Mouse (Mus musculus) kidney, embryonic 14.5 days (tissue): Measurements from ENCODE around the gene Slc7a5. TPM values are rescaled to one million over a fixed set of nuclear protein-coding genes. Genes with fewer than 3 reads are reported as not detected.

Experiments
- ATAC-seq: fragments of 200-750 bp; cut with Nextera tagmentation; 2 replicates; pipeline ENCODE4 v1.8.0; 2017; ENCODE audit warnings: moderate number of reproducible peaks, mild to moderate bottlenecking, moderate TSS enrichment, moderate library complexity; ENCODE audit not compliant: low FRiP score, low TSS enrichment
- H3K27ac ChIP-seq: fragments of 300-500 bp; sonication (generic); 2 replicates; pipeline ENCODE4 v1.5.1; 2014; ENCODE audit warnings: low read depth, mild to moderate bottlenecking, low read length, moderate library complexity, mixed read lengths
- H3K27me3 ChIP-seq: fragments of 300-500 bp; sonication (generic); 2 replicates; pipeline ENCODE4 v1.6.1; 2014; ENCODE audit warnings: mild to moderate bottlenecking, low read length; ENCODE audit not compliant: control insufficient read depth, insufficient read depth
- H3K36me3 ChIP-seq: fragments of 300-500 bp; sonication (generic); 2 replicates; pipeline ENCODE4 v1.6.1; 2014; ENCODE audit warnings: low read length, mixed read lengths; ENCODE audit not compliant: control insufficient read depth, insufficient read depth
- H3K4me1 ChIP-seq: fragments of 300-500 bp; sonication (generic); 2 replicates; pipeline ENCODE4 v1.6.1; 2014; ENCODE audit warnings: low read length, mixed read lengths; ENCODE audit not compliant: control insufficient read depth, insufficient read depth
- H3K4me2 ChIP-seq: fragments of 300-500 bp; sonication (generic); replicated peaks from 2 replicates; pipeline ENCODE4 v1.6.1; 2014; ENCODE audit warnings: low read depth, mild to moderate bottlenecking, low read length
- H3K4me3 ChIP-seq: fragments of 300-500 bp; sonication (generic); 2 replicates; pipeline ENCODE4 v1.5.1; 2014; ENCODE audit warnings: mild to moderate bottlenecking, low read length
- H3K9ac ChIP-seq: fragments of 300-500 bp; sonication (generic); 2 replicates; pipeline ENCODE4 v1.6.1; 2014; ENCODE audit warnings: low read depth, mild to moderate bottlenecking, low read length, moderate library complexity
- H3K9me3 ChIP-seq: fragments of 300-500 bp; sonication (generic); 2 replicates; pipeline ENCODE4 v1.6.1; 2016; ENCODE audit warnings: low read length; ENCODE audit not compliant: control insufficient read depth
- WGBS: fragments of 180-500 bp; shearing (Covaris S2); extraction: QIAGEN DNeasy Blood & Tissue Kit; methylation state at CpG from one replicate; pipeline ENCODE4 v1.1.7; 2014; 5-methylcytosine and 5-hydroxymethylcytosine counted together
- polyA plus RNA-seq: library from polyadenylated mRNA; unstranded; fragments of >200 nt; fragmentation: Nextera tagmentation; extraction: Ambion mirVana; gene quantifications from 2 replicates; pipeline ENCODE4 v1.2.1, GENCODE M21; 2014

The Slc7a5 gene
- polyA plus RNA-seq = 16.8 and 25.9 TPM in 2 replicates

GRCm38 (mm10) chr8:121907587-121908248 lies at the start of gene Slc7a5:
TSS of gene Slc7a5 (minus strand) at chr8:121907694.
- Histone ChIP-seq H3K4me2 (peak within 1 kb of the TSS; percentile 97), H3K9ac (peak within 1 kb of the TSS; percentile 73), H3K27ac (no peak within 1 kb of the TSS), H3K36me3 (no peaks in the 10 kb centered on the region), H3K27me3 (no peaks in the 10 kb centered on the region), H3K4me3 (peak within 1 kb of the TSS; percentile 80), H3K4me1 (peaks cover 25% of the 10 kb centered on the region), H3K9me3 (no peaks in the 10 kb centered on the region)
- peak; percentile 92 for ATAC-seq
- WGBS = under 1% methylated on average over 44 of the region's 61 CpGs

GRCm38 (mm10) chr8:121955825-121956500 lies 48.5 kb upstream of the Slc7a5 start:
- H3K4me2 ChIP-seq = no peak overlapping the region
- no peak for ATAC-seq
- H3K27me3 ChIP-seq = no peaks in the 10 kb centered on the region
- H3K4me1 ChIP-seq = peaks cover 31% of the 10 kb centered on the region
- WGBS = 55% methylated on average over 1 of the region's 1 CpGs
- no peak overlapping the region for H3K9ac ChIP-seq
- H3K36me3 ChIP-seq = peaks cover 28% of the 10 kb centered on the region
- H3K9me3 ChIP-seq = no peaks in the 10 kb centered on the region
- no peak overlapping the region for H3K4me3 ChIP-seq
- no peak overlapping the region for H3K27ac ChIP-seq

GRCm38 (mm10) chr8:121954981-121955555 lies 47.6 kb upstream of the Slc7a5 start:
- no peaks in the 10 kb centered on the region for H3K9me3 ChIP-seq
- 71% methylated on average over 10 of the region's 10 CpGs for WGBS
- peaks cover 31% of the 10 kb centered on the region for H3K4me1 ChIP-seq
- no peak overlapping the region for H3K9ac ChIP-seq
- H3K36me3 ChIP-seq = peaks cover 28% of the 10 kb centered on the region
- no peak overlapping the region for H3K4me2 ChIP-seq
- H3K27ac ChIP-seq = no peak overlapping the region
- no peak overlapping the region for H3K4me3 ChIP-seq
- no peaks in the 10 kb centered on the region for H3K27me3 ChIP-seq
- no peak for ATAC-seq

DNA sequence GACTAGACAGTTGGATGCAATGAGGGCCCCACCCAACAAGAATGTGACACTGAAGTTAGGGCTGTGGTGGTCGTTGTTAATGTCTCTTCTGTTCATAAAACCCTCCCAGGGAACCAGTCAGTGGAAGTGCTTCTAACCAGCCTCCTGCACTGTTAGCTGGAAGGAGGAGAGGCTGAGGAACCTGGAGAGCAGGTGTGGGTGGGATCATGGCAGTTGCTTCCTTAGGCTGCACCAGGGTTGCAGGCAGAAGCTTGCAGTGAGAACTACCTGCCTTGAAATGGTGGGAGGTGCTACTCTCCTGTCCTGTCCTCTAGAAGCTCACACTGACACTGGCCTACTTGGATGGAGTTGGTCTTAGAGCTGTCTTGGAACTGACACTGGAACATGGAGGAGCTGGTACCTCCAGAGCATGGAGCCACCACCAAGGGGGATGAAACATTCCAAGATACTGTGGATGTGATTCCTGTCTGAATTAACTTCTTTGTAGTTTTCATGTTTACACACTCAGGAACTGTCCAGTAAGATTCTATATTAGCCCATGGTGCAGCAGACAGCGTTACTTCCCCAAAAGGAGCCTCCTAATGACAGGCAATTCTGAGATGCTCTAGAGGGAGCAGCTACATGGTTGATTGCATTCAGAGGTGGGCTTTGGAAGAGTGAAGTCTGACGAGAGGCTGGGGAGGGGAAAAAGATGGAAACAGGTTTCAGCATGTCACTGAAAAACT lies 46.5 kb upstream of the Slc7a5 start:
- no peaks in the 10 kb centered on the region for H3K27me3 ChIP-seq
- no peak overlapping the region for H3K4me3 ChIP-seq
- no peak for ATAC-seq
- H3K27ac ChIP-seq = no peak overlapping the region
- no peaks in the 10 kb centered on the region for H3K9me3 ChIP-seq
- H3K4me2 ChIP-seq = no peak overlapping the region
- H3K9ac ChIP-seq = no peak overlapping the region
- peaks cover 28% of the 10 kb centered on the region for H3K36me3 ChIP-seq
- 52% methylated on average over 3 of the region's 3 CpGs for WGBS
- H3K4me1 ChIP-seq = peaks cover 35% of the 10 kb centered on the region

GRCm38 (mm10) chr8:121952800-121953199 lies 45.3 kb upstream of the Slc7a5 start:
- H3K9me3 ChIP-seq = no peaks in the 10 kb centered on the region
- H3K36me3 ChIP-seq = peaks cover 28% of the 10 kb centered on the region
- no peak overlapping the region for H3K9ac ChIP-seq
- H3K4me3 ChIP-seq = no peak overlapping the region
- ATAC-seq = no peak
- no peaks in the 10 kb centered on the region for H3K27me3 ChIP-seq
- WGBS = 65% methylated on average over 7 of the region's 7 CpGs
- no peak overlapping the region for H3K27ac ChIP-seq
- H3K4me1 ChIP-seq = peaks cover 46% of the 10 kb centered on the region
- H3K4me2 ChIP-seq = no peak overlapping the region

- Histone ChIP-seq H3K9ac (peak overlapping the region; percentile 100; the same call in 1 of the 2 replicates), H3K4me2 (peak overlapping the region; percentile 88), H3K27me3 (no peaks in the 10 kb centered on the region), H3K36me3 (peaks cover 28% of the 10 kb centered on the region), H3K4me3 (peak overlapping the region; percentile 95; the same call in 1 of the 2 replicates), H3K27ac (no peak overlapping the region), H3K9me3 (no peaks in the 10 kb centered on the region), H3K4me1 (peaks cover 52% of the 10 kb centered on the region)
- ATAC-seq = no peak
Observed at GRCm38 (mm10) chr8:121952122-121952521, 44.6 kb upstream of the Slc7a5 start.

DNA sequence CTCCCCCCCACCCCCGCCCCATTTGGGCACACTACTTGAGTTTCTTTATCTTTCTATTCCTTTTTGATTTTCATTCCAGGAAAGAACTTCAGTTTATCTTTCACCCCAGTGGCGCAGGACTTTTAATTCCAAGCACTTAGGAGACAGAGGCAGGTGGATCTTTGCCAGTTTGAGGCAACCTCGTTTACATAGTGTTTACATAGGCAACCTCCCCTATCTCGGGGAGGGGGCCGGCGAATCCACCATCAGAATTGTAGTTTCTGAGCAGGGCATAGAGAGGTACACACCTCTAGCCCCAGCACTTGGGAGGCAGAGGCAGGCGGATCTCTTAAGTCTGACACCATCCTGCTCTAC lies 44.1 kb upstream of the Slc7a5 start:
- peaks cover 57% of the 10 kb centered on the region for H3K4me1 ChIP-seq
- 35% methylated on average over 7 of the region's 7 CpGs for WGBS

GRCm38 (mm10) chr8:121950749-121951655 lies 43.5 kb upstream of the Slc7a5 start:
- Histone ChIP-seq H3K4me3 (peak overlapping the region; percentile 95), H3K36me3 (peaks cover 25% of the 10 kb centered on the region), H3K4me2 (peak overlapping the region; percentile 88), H3K9ac (peak overlapping the region; percentile 100), H3K4me1 (peaks cover 57% of the 10 kb centered on the region), H3K27ac (peak overlapping the region; percentile 81), H3K9me3 (no peaks in the 10 kb centered on the region), H3K27me3 (no peaks in the 10 kb centered on the region)
- peak; percentile 8 for ATAC-seq
- WGBS = under 1% methylated on average over 82 of the region's 97 CpGs

More for the DNA sequence above, 44.1 kb upstream of the Slc7a5 start:
- Histone ChIP-seq H3K27ac (no peak overlapping the region), H3K9ac (peak overlapping the region; percentile 100), H3K9me3 (no peaks in the 10 kb centered on the region), H3K27me3 (no peaks in the 10 kb centered on the region), H3K4me3 (peak overlapping the region; percentile 95), H3K4me2 (peak overlapping the region; percentile 88), H3K36me3 (peaks cover 28% of the 10 kb centered on the region)
- no peak for ATAC-seq
